Mouse (Mus musculus) small intestine, adult 2 months (tissue): ENCODE data around the gene Alkbh5. TPM values are rescaled to one million over a fixed set of nuclear protein-coding genes. Genes with fewer than 3 reads are reported as not detected.

ENCODE experiments used
- H3K27ac ChIP-seq: fragments of 200-500 bp; 2 replicates; pipeline ENCODE4 v1.5.1; 2012; ENCODE audit warnings: low read depth, low read length, control low read depth, inconsistent platforms; ENCODE audit not compliant: insufficient read depth
- H3K27me3 ChIP-seq: fragments of 200-500 bp; 2 replicates; pipeline ENCODE4 v1.6.1; 2012; ENCODE audit warnings: mild to moderate bottlenecking, moderate library complexity, low read length, inconsistent platforms; ENCODE audit not compliant: control insufficient read depth, insufficient read depth
- H3K36me3 ChIP-seq: fragments of 200-500 bp; 2 replicates; pipeline ENCODE4 v1.6.1; 2012; ENCODE audit warnings: mild to moderate bottlenecking, low read length, control low read depth, inconsistent platforms; ENCODE audit not compliant: control insufficient read depth, insufficient read depth
- H3K4me1 ChIP-seq: fragments of 200-500 bp; 2 replicates; pipeline ENCODE4 v1.6.1; 2012; ENCODE audit warnings: low read length, inconsistent platforms, mixed read lengths; ENCODE audit not compliant: control insufficient read depth, insufficient read depth, insufficient read length
- H3K4me3 ChIP-seq: fragments of 200-500 bp; 2 replicates; pipeline ENCODE4 v1.5.1; 2012; ENCODE audit warnings: low read depth, mild to moderate bottlenecking, control low read depth, inconsistent platforms, low read length, moderate library complexity
- CTCF ChIP-seq: fragments of 200-500 bp; IDR thresholded peaks from 2 replicates; pipeline ENCODE4 v1.5.1; 2012; ENCODE audit warnings: low read depth, mild to moderate bottlenecking, control low read depth, inconsistent platforms, low read length, moderate library complexity, mixed read lengths; ENCODE audit not compliant: insufficient replicate concordance, insufficient read length; ENCODE audit errors: extremely low read depth
- POLR2A ChIP-seq: fragments of 200-500 bp; IDR thresholded peaks from 2 replicates; pipeline ENCODE4 v1.6.1; 2012; ENCODE audit warnings: low read depth, mild to moderate bottlenecking, control low read depth, inconsistent platforms, low read length, moderate library complexity
- whole genome bisulfite sequencing: fragments of 180-500 bp; shearing (Covaris S2); methylation state at CpG from one replicate; pipeline ENCODE4 v1.1.7; 2018; 5-methylcytosine and 5-hydroxymethylcytosine counted together
- polyA plus RNA-seq: library from polyadenylated mRNA; depleted of rRNA; stranded (reverse); fragments of >200 nt; gene quantifications from 2 replicates; pipeline ENCODE4 v1.2.3, GENCODE M21; 2012; rRNA removed

The Alkbh5 gene
- polyA plus RNA-seq, result 12.2 and 20.4 TPM in 2 replicates

GRCm38 (mm10) chr11:60536180-60536858 is at the start of gene Alkbh5:
Gene Alkbh5, plus strand, starts transcription at chr11:60536381.
- TF ChIP-seq CTCF (no peak), POLR2A (no peak)
- Histone ChIP-seq H3K27ac (peak within 1 kb of the TSS; percentile 90), H3K4me1 (peaks cover 5% of the 10 kb centered on the region), H3K27me3 (no peaks in the 10 kb centered on the region), H3K36me3 (no peaks in the 10 kb centered on the region), H3K4me3 (peak within 1 kb of the TSS; percentile 73)
- 16% methylated on average over 9 of the region's 9 CpGs for WGBS

GRCm38 (mm10) chr11:60492726-60493125 is 43.5 kb upstream of the Alkbh5 start:
- Histone ChIP-seq H3K27me3 (no peaks in the 10 kb centered on the region), H3K27ac (no peak overlapping the region), H3K4me3 (no peak overlapping the region), H3K36me3 (no peaks in the 10 kb centered on the region), H3K4me1 (no peaks in the 10 kb centered on the region)
- 83% methylated on average over 5 of the region's 5 CpGs for WGBS
- no peak for TF ChIP-seq POLR2A
- TF ChIP-seq CTCF, result no peak

GRCm38 (mm10) chr11:60495692-60496091 is 40.5 kb upstream of the Alkbh5 start:
- Histone ChIP-seq H3K4me1 (no peaks in the 10 kb centered on the region), H3K36me3 (no peaks in the 10 kb centered on the region), H3K27me3 (no peaks in the 10 kb centered on the region), H3K4me3 (no peak overlapping the region), H3K27ac (no peak overlapping the region)
- WGBS, result 47% methylated on average over 2 of the region's 2 CpGs
- TF ChIP-seq POLR2A, result no peak
- no peak for TF ChIP-seq CTCF

- no peak overlapping the region for H3K27ac ChIP-seq
- H3K4me1 ChIP-seq, result no peaks in the 10 kb centered on the region
- H3K36me3 ChIP-seq, result no peaks in the 10 kb centered on the region
- H3K4me3 ChIP-seq, result no peak overlapping the region
- 87% methylated on average over 13 of the region's 13 CpGs for WGBS
- H3K27me3 ChIP-seq, result peaks cover 2% of the 10 kb centered on the region; the same call in 1 of the 2 replicates
- TF ChIP-seq CTCF, result no peak
- no peak for TF ChIP-seq POLR2A
Measured at GRCm38 (mm10) chr11:60507281-60507680, 28.9 kb upstream of the Alkbh5 start.

- Histone ChIP-seq H3K4me3 (peak overlapping the region; percentile 40), H3K27ac (no peak overlapping the region), H3K4me1 (no peaks in the 10 kb centered on the region), H3K27me3 (peaks cover 2% of the 10 kb centered on the region; the same call in 1 of the 2 replicates), H3K36me3 (no peaks in the 10 kb centered on the region)
- WGBS, result 4% methylated on average over 11 of the region's 11 CpGs
- no peak for TF ChIP-seq POLR2A
- TF ChIP-seq CTCF, result no peak
Measured at GRCm38 (mm10) chr11:60508950-60509349, 27.2 kb upstream of the Alkbh5 start.

GRCm38 (mm10) chr11:60509500-60509899 is 26.7 kb upstream of the Alkbh5 start:
- TF ChIP-seq CTCF (no peak), POLR2A (no peak)
- Histone ChIP-seq H3K4me3 (peak overlapping the region; percentile 40), H3K36me3 (no peaks in the 10 kb centered on the region), H3K4me1 (no peaks in the 10 kb centered on the region), H3K27me3 (peaks cover 2% of the 10 kb centered on the region; the same call in 1 of the 2 replicates), H3K27ac (no peak overlapping the region)
- WGBS, result 1% methylated on average over 25 of the region's 25 CpGs

GRCm38 (mm10) chr11:60511893-60512292 is 24.3 kb upstream of the Alkbh5 start:
- TF ChIP-seq POLR2A (no peak), CTCF (no peak)
- H3K27ac ChIP-seq, result no peak overlapping the region
- H3K36me3 ChIP-seq, result no peaks in the 10 kb centered on the region
- H3K27me3 ChIP-seq, result peaks cover 2% of the 10 kb centered on the region; the same call in 1 of the 2 replicates
- 58% methylated on average over 1 of the region's 1 CpGs for WGBS
- H3K4me1 ChIP-seq, result peaks cover 2% of the 10 kb centered on the region; the same call in 1 of the 2 replicates
- no peak overlapping the region for H3K4me3 ChIP-seq
